Mouse (Mus musculus) forebrain, embryonic 12.5 days (tissue): ENCODE data around the gene Tlr8. TPM values are rescaled to one million over a fixed set of nuclear protein-coding genes. Genes with fewer than 3 reads are reported as not detected.

ENCODE experiments used
- polyA plus RNA-seq: library from polyadenylated mRNA; unstranded; fragments of >200 nt; fragmentation: Nextera tagmentation; extraction: Ambion mirVana; gene quantifications from 2 replicates; pipeline ENCODE4 v1.2.1, GENCODE M21; 2016

Gene Tlr8
- polyA plus RNA-seq, 1 experiment from 2014 or later: not detected

Other genes starting within 250 kb of the Tlr8 start
- 5,994 and 6,112 TPM in 2 replicates for gene Tmsb4x, start 55.0 kb downstream of the Tlr8 start, polyA plus RNA-seq
- 0.09 and 0.23 TPM in 2 replicates for gene Tlr7, start 66.2 kb upstream of the Tlr8 start, polyA plus RNA-seq
- 17.4 and 18.2 TPM in 2 replicates for gene Prps2, start 118.4 kb upstream of the Tlr8 start, polyA plus RNA-seq